Mouse (Mus musculus) heart, postnatal 0 days (tissue): ENCODE results near the gene Zfr2.

Experiments
- CTCF ChIP-seq: IDR thresholded peaks from 2 replicates; pipeline ENCODE4 v1.5.1; 2016; ENCODE audit warnings: antibody characterized with exemption, control low read depth, low read depth
- EP300 ChIP-seq: IDR thresholded peaks from 2 replicates; pipeline ENCODE4 v1.6.1; 2016; ENCODE audit warnings: antibody characterized with exemption, low read depth

DNA sequence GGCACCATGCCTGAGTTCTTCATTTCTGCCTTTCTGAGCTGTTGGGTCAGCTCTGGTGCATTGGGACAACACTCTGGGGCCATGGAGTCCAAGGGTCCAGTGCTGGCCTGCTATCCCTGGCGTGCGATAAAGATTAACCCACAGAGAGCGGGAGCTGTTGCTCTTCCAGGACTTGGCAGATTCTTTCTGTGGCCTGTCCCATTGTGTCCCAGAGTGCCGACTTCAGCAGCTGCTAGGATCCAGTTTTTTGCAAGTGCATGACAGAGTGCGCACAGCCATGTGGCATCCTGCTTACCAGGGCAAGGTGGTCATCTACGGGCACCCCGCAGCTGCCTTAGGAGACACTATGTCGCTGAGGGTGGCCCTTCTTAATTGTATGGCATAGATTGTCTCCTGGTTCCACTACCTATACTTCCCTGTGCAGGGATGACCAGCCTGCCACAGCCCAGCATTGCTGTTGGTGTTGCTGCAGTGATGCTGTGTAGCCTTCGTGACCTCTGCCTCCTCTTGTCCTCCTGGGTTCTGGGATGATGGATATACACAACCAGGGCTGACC, 67.5 kb downstream of the Zfr2 start:
- TF ChIP-seq CTCF = no peak
- no peak for TF ChIP-seq EP300
